Mouse (Mus musculus) neural tube, embryonic 11.5 days (tissue): ENCODE results near the gene Adgrv1. TPM values are rescaled to one million over a fixed set of nuclear protein-coding genes. Genes with fewer than 3 reads are reported as not detected.

Experiments
- ATAC-seq: fragments of 200-750 bp; cut with Nextera tagmentation; 2 replicates; pipeline ENCODE4 v1.8.0; 2017; ENCODE audit warnings: moderate number of reproducible peaks, mild to moderate bottlenecking, moderate TSS enrichment, moderate library complexity; ENCODE audit not compliant: insufficient read depth, low FRiP score, low TSS enrichment
- DNase-seq: peaks from one replicate; pipeline ENCODE4 v3.0.0-alpha.2; 2015; ENCODE audit warnings: low spot score
- H3K27ac ChIP-seq: fragments of 300-500 bp; sonication (generic); 2 replicates; pipeline ENCODE4 v1.5.1; 2014; ENCODE audit warnings: low read depth, mild to moderate bottlenecking, low read length
- H3K27me3 ChIP-seq: fragments of 300-500 bp; sonication (generic); 2 replicates; pipeline ENCODE4 v1.6.1; 2014; ENCODE audit warnings: mild to moderate bottlenecking, low read length, mixed read lengths; ENCODE audit not compliant: control insufficient read depth, insufficient read depth
- H3K36me3 ChIP-seq: fragments of 300-500 bp; sonication (generic); 2 replicates; pipeline ENCODE4 v1.6.1; 2014; ENCODE audit warnings: mild to moderate bottlenecking, low read length, moderate library complexity, mixed read lengths; ENCODE audit not compliant: control insufficient read depth, insufficient read depth
- H3K4me1 ChIP-seq: fragments of 300-500 bp; sonication (generic); 2 replicates; pipeline ENCODE4 v1.6.1; 2014; ENCODE audit warnings: low read length, mixed read lengths; ENCODE audit not compliant: control insufficient read depth, insufficient read depth
- H3K4me2 ChIP-seq: fragments of 300-500 bp; sonication (generic); 2 replicates; pipeline ENCODE4 v1.6.1; 2014; ENCODE audit warnings: low read depth, mild to moderate bottlenecking, moderate library complexity
- H3K4me3 ChIP-seq: fragments of 300-500 bp; sonication (generic); 2 replicates; pipeline ENCODE4 v1.5.1; 2014; ENCODE audit warnings: low read depth, low read length
- H3K9ac ChIP-seq: fragments of 300-500 bp; sonication (generic); 2 replicates; pipeline ENCODE4 v1.6.1; 2014; ENCODE audit warnings: mild to moderate bottlenecking, low read length
- H3K9me3 ChIP-seq: fragments of 300-500 bp; sonication (generic); 2 replicates; pipeline ENCODE4 v1.6.1; 2016; ENCODE audit warnings: low read length; ENCODE audit not compliant: control insufficient read depth
- WGBS: fragments of 180-500 bp; shearing (Covaris S2); extraction: QIAGEN DNeasy Blood & Tissue Kit; methylation state at CpG from one replicate; pipeline ENCODE4 v1.1.7; 2014; 5-methylcytosine and 5-hydroxymethylcytosine counted together
- polyA plus RNA-seq: library from polyadenylated mRNA; unstranded; fragments of >200 nt; fragmentation: Nextera tagmentation; extraction: Ambion mirVana; gene quantifications from 2 replicates; pipeline ENCODE4 v1.2.1, GENCODE M21; 2014

Adgrv1 gene
- polyA plus RNA-seq, 1 experiment from 2014 or later: 35.1 TPM

DNA sequence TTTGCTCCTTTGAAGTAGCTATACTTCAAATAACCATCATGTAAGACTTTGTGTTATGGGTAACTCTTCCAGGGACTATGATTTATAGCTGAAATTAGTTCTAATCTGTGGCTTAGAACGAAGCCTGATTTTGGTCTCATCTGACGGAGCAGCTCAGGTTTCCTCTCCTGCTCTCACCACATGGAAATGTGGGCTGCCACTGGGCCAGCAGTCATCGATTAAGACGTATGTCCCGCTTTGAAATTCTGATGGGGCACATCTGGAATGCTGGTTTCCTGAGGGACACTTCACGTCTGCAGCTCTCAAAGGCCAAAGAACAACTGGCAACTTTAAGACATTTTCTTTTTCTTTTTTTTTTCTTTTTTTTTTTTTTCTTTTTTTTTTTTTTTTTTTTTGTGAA, 207.8 kb downstream of the Adgrv1 start:
- 46% methylated on average over 6 of the region's 6 CpGs for WGBS

DNA sequence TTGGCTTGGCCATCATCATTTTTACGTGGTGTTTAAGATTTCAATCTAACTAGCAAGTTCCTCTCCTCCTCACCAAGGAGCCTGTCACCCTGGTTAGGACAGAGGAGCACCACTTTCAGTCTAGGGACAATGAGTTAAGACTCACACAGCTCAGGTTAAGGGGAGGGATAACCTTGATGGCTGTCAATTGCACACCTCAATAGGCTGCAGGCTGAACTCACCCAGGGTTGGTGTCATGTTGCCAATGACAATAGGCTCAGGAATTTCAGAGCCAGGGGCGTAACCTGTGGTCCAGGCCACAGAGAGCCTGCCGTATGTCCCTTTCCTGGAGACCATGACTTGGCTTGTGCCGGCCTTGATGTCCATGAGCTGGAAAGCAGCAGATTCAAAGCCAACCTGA, 209.0 kb downstream of the Adgrv1 start:
- Histone ChIP-seq H3K36me3 (no peaks in the 10 kb centered on the region), H3K27me3 (no peaks in the 10 kb centered on the region)
- ATAC-seq: no peak

More for the DNA sequence above, 207.8 kb downstream of the Adgrv1 start:
- Histone ChIP-seq H3K27me3 (no peaks in the 10 kb centered on the region), H3K27ac (no peak overlapping the region), H3K9ac (no peak overlapping the region), H3K4me1 (no peaks in the 10 kb centered on the region), H3K36me3 (no peaks in the 10 kb centered on the region), H3K9me3 (no peaks in the 10 kb centered on the region), H3K4me3 (no peak overlapping the region), H3K4me2 (no peak overlapping the region)
- peak; percentile 43 for DNase-seq
- no peak for ATAC-seq

DNA sequence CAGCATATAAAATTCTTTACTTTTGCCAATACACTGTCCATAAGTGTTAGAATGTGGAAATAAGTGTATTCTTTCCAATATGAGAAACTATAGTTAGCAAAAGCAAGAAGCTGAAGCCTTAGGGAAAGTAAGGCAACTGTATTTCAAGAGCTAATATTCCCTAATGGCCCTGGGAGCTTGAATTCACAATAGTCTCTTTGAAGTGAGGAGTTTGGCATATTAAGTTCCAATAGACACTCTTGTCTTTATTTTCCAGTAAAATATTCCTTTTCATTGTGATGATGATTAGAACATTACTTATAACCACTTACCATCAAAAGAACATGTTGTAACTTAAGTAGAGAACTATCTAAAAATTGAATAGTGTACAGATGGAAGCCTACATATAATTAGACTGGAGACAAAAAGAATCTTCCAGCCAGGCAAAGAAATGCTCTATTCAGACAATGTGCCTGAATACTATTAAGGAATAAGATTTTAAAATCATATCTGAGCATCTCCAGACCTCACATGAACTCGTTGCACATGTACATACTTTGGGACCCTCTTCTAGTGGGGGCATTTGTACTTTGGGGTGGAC, 225.0 kb downstream of the Adgrv1 start:
- Histone ChIP-seq H3K9me3 (no peaks in the 10 kb centered on the region), H3K27ac (no peak overlapping the region), H3K36me3 (peaks cover 2% of the 10 kb centered on the region; the same call in 1 of the 2 replicates), H3K4me2 (no peak overlapping the region), H3K9ac (no peak overlapping the region), H3K27me3 (no peaks in the 10 kb centered on the region), H3K4me1 (no peaks in the 10 kb centered on the region), H3K4me3 (no peak overlapping the region)
- WGBS: 87% methylated on average over 1 of the region's 1 CpGs
- ATAC-seq (no peak), DNase-seq (no peak)

More for the DNA sequence above, 209.0 kb downstream of the Adgrv1 start:
- DNase-seq: no peak
- Histone ChIP-seq H3K4me2 (no peak overlapping the region), H3K27ac (no peak overlapping the region), H3K9me3 (no peaks in the 10 kb centered on the region), H3K9ac (no peak overlapping the region; the same call in 1 of the 2 replicates), H3K4me3 (no peak overlapping the region), H3K4me1 (no peaks in the 10 kb centered on the region)
- WGBS: 56% methylated on average over 4 of the region's 4 CpGs

DNA sequence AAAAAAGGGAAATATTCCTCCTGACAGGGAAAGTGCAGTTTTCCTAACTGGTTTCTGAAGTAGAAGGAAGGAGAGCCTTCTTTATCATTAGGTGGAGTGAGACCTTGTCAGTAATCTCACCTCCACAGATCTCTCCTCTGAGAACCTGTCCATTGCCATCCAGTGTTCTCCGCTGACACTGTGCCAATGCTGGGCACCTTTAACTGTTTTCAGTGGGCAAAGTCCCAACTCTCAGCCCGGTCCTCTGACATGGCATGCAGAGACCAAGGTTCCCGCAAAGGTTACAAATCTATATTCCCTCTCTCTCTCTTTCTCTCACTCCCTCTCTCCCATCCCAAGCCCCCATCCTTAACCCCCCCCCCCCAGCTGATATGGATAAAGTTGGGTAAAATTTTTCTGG, 230.1 kb downstream of the Adgrv1 start:
- H3K36me3 ChIP-seq: peaks cover 2% of the 10 kb centered on the region; the same call in 1 of the 2 replicates
- DNase-seq (no peak), ATAC-seq (no peak)
- no peaks in the 10 kb centered on the region for H3K4me1 ChIP-seq
- no peaks in the 10 kb centered on the region for H3K9me3 ChIP-seq
- no peak overlapping the region for H3K9ac ChIP-seq
- no peak overlapping the region for H3K4me2 ChIP-seq
- WGBS: 96% methylated on average over 3 of the region's 3 CpGs
- no peaks in the 10 kb centered on the region for H3K27me3 ChIP-seq
- no peak overlapping the region for H3K27ac ChIP-seq
- H3K4me3 ChIP-seq: no peak overlapping the region

DNA sequence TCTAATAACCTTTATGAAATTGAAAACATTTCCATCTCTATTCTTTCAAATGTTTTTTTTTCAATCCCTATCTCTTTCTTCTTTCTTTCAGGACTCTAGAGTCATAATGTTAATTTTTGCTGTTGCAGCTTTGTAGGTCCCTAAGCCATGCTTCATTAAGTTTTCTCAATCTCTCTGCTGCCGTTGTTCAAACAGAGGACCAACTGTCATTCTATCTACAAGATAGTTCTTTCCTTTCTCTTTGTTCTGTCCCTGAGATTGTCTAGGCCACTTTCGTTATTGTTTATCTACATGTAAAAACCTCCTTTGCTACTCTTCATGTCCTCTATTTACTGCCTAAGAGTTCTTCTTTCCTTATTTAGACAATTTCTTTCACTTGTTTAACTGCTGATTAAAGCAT, 230.8 kb downstream of the Adgrv1 start:
- H3K27ac ChIP-seq: no peak overlapping the region
- H3K4me3 ChIP-seq: no peak overlapping the region
- H3K4me2 ChIP-seq: no peak overlapping the region
- 60% methylated on average over 2 of the region's 2 CpGs for WGBS
- no peaks in the 10 kb centered on the region for H3K27me3 ChIP-seq
- no peaks in the 10 kb centered on the region for H3K9me3 ChIP-seq
- ATAC-seq (no peak), DNase-seq (no peak)
- H3K9ac ChIP-seq: no peak overlapping the region
- H3K36me3 ChIP-seq: peaks cover 2% of the 10 kb centered on the region; the same call in 1 of the 2 replicates
- no peaks in the 10 kb centered on the region for H3K4me1 ChIP-seq

DNA sequence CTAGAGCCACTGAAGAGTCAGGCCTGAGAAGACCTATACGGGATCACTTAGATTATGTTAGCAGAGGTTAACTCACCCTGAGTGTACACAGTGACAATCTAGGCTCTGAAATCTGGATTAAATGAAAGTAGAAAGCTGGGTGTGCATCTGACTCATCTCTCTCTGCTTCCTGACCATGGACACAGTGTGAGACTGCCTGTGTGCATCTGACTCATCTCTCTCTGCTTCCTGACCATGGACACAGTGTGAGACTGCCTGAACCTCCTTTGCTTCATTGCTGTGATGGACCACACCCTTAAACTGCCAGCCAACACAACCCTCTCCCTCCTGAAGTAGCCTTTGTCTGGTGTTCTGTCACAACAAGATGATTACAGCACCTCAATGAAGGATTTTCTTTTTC, 231.2 kb downstream of the Adgrv1 start:
- WGBS: 97% methylated on average over 1 of the region's 1 CpGs
- no peak overlapping the region for H3K9ac ChIP-seq

DNA sequence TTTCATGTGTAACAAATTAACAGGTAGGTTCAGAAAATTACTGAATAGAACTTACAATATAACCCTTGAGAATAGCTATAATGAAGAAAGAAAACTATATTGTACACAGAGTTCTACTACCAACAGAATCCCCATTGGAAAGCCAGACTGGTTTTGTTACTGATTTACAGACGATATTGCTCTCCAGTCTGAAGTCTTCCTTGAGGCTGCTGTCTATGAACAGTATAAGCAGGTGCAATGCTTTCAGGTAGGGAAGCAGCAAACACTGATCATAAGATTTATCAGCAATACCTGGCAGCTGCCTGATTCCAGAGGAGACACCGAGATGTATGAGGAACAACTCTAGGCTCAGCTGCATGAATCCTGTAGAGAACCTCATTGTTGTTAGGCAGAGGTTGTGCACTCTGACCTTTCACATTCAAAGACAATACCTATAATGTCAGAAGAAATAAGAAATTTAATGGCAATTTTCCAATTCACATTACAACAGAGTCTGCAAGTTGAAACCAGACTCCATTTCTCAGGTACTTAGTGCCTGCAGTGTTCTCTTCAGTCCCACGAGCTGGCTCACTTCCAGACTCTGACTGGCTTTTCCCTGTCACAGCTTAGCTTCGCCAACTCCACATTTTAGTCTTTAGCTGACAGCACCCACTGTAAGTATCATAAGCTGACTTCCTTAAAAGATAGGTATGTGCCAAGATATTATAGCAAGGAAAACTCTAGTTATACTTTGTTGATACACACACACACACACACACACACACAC, 247.2 kb downstream of the Adgrv1 start:
- Histone ChIP-seq H3K4me1 (no peaks in the 10 kb centered on the region), H3K9ac (no peak overlapping the region), H3K9me3 (no peaks in the 10 kb centered on the region), H3K27me3 (no peaks in the 10 kb centered on the region), H3K27ac (no peak overlapping the region), H3K4me2 (no peak overlapping the region), H3K36me3 (no peaks in the 10 kb centered on the region), H3K4me3 (no peak overlapping the region)
- no peak for ATAC-seq
- 88% methylated on average over 4 of the region's 4 CpGs for WGBS
- no peak for DNase-seq

More for the DNA sequence above, 231.2 kb downstream of the Adgrv1 start:
- no peak for ATAC-seq
- Histone ChIP-seq H3K9me3 (no peaks in the 10 kb centered on the region), H3K27ac (no peak overlapping the region), H3K4me2 (no peak overlapping the region), H3K36me3 (peaks cover 2% of the 10 kb centered on the region; the same call in 1 of the 2 replicates), H3K4me3 (no peak overlapping the region), H3K4me1 (no peaks in the 10 kb centered on the region), H3K27me3 (no peaks in the 10 kb centered on the region)
- no peak for DNase-seq

DNA sequence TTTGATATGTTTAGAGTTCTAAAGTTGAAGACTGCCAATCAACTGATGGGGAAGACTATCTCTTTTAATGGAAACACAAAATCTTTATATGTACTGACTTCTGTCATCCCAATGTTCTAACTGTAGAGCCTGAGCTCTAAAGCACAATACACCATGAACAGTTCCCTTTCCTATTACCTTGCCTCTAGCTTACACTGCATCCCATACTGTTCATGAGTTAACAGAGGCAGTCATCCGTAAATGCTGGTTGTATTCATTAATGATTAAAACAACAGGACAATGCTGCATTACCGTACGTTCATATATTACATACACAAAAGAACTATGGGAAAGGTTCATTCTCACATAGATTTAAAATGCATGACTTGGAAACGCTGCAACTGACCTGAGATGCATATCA, 251.1 kb downstream of the Adgrv1 start:
- WGBS: 91% methylated on average over 4 of the region's 4 CpGs
- no peak overlapping the region for H3K4me2 ChIP-seq
- H3K9ac ChIP-seq: no peak overlapping the region
- H3K36me3 ChIP-seq: peaks cover 2% of the 10 kb centered on the region; the same call in 1 of the 2 replicates
- H3K9me3 ChIP-seq: no peaks in the 10 kb centered on the region
- DNase-seq (no peak), ATAC-seq (no peak)
- H3K4me1 ChIP-seq: no peaks in the 10 kb centered on the region
- no peaks in the 10 kb centered on the region for H3K27me3 ChIP-seq
- no peak overlapping the region for H3K27ac ChIP-seq
- no peak overlapping the region for H3K4me3 ChIP-seq
